Mouse (Mus musculus): ENCODE data around the gene Prn. TPM values are rescaled to one million over a fixed set of nuclear protein-coding genes. Genes with fewer than 3 reads are reported as not detected.

The Prn gene
- not detected in 2 replicates for polyA plus RNA-seq (2012; rRNA removed)

GRCm38 (mm10) chr2:131909683-131910572 is at the start of gene Prn, which contains the start of gene Prnp:
TSS of gene Prn (plus strand) at chr2:131909957.
TSS of gene Prnp (plus strand) at chr2:131909928.
- peak; percentile 95 for TF ChIP-seq POLR2A (IDR thresholded peaks at IDR 0.05; ENCODE audit: extremely low read depth, insufficient read depth, low read length)
- TF ChIP-seq CTCF (IDR thresholded peaks at IDR 0.05; ENCODE audit: extremely low read depth, insufficient read depth, low read length), result no peak
- H3K27ac ChIP-seq (ENCODE audit: insufficient read depth, low read length), result peak within 1 kb of the TSS; percentile 89
- H3K4me1 ChIP-seq (ENCODE audit: control insufficient read depth, insufficient read depth, low read length), result peaks cover 9% of the 10 kb centered on the region; the same call in 1 of the 2 replicates
- H3K4me3 ChIP-seq (ENCODE audit: insufficient read depth, low read length), result peak within 1 kb of the TSS; percentile 96

- no peak for TF ChIP-seq POLR2A (IDR thresholded peaks at IDR 0.05; ENCODE audit: extremely low read depth, insufficient read depth, low read length)
- no peak for TF ChIP-seq CTCF (IDR thresholded peaks at IDR 0.05; ENCODE audit: extremely low read depth, insufficient read depth, low read length)
- Histone ChIP-seq H3K27ac (ENCODE audit: insufficient read depth, low read length) (peak overlapping the region; percentile 58; the same call in 1 of the 2 replicates), H3K4me1 (ENCODE audit: control insufficient read depth, insufficient read depth, low read length) (peaks cover 7% of the 10 kb centered on the region), H3K4me3 (ENCODE audit: insufficient read depth, low read length) (no peak overlapping the region)
These were observed 47.0 kb upstream of the Prn start for GRCm38 (mm10) chr2:131862617-131863275.

- Histone ChIP-seq H3K4me1 (ENCODE audit: control insufficient read depth, insufficient read depth, low read length) (peaks cover 7% of the 10 kb centered on the region), H3K4me3 (ENCODE audit: insufficient read depth, low read length) (no peak overlapping the region), H3K27ac (ENCODE audit: insufficient read depth, low read length) (no peak overlapping the region)
- TF ChIP-seq POLR2A (IDR thresholded peaks at IDR 0.05; ENCODE audit: extremely low read depth, insufficient read depth, low read length) (no peak), CTCF (IDR thresholded peaks at IDR 0.05; ENCODE audit: extremely low read depth, insufficient read depth, low read length) (no peak)
These were observed 46.3 kb upstream of the Prn start for GRCm38 (mm10) chr2:131863472-131863871.

GRCm38 (mm10) chr2:131864262-131864796 is 45.4 kb upstream of the Prn start:
- Histone ChIP-seq H3K4me3 (ENCODE audit: insufficient read depth, low read length) (no peak overlapping the region), H3K4me1 (ENCODE audit: control insufficient read depth, insufficient read depth, low read length) (peaks cover 7% of the 10 kb centered on the region), H3K27ac (ENCODE audit: insufficient read depth, low read length) (no peak overlapping the region)
- TF ChIP-seq CTCF (IDR thresholded peaks at IDR 0.05; ENCODE audit: extremely low read depth, insufficient read depth, low read length) (no peak), POLR2A (IDR thresholded peaks at IDR 0.05; ENCODE audit: extremely low read depth, insufficient read depth, low read length) (no peak)

- TF ChIP-seq CTCF (IDR thresholded peaks at IDR 0.05; ENCODE audit: extremely low read depth, insufficient read depth, low read length) (no peak), POLR2A (IDR thresholded peaks at IDR 0.05; ENCODE audit: extremely low read depth, insufficient read depth, low read length) (no peak)
- Histone ChIP-seq H3K4me1 (ENCODE audit: control insufficient read depth, insufficient read depth, low read length) (peaks cover 7% of the 10 kb centered on the region), H3K4me3 (ENCODE audit: insufficient read depth, low read length) (no peak overlapping the region), H3K27ac (ENCODE audit: insufficient read depth, low read length) (no peak overlapping the region)
These were observed 43.1 kb upstream of the Prn start for GRCm38 (mm10) chr2:131866676-131867075.

- TF ChIP-seq CTCF (IDR thresholded peaks at IDR 0.05; ENCODE audit: extremely low read depth, insufficient read depth, low read length), result no peak
- TF ChIP-seq POLR2A (IDR thresholded peaks at IDR 0.05; ENCODE audit: extremely low read depth, insufficient read depth, low read length), result no peak
- Histone ChIP-seq H3K27ac (ENCODE audit: insufficient read depth, low read length) (no peak overlapping the region), H3K4me1 (ENCODE audit: control insufficient read depth, insufficient read depth, low read length) (peaks cover 2% of the 10 kb centered on the region), H3K4me3 (ENCODE audit: insufficient read depth, low read length) (no peak overlapping the region)
These were observed 40.8 kb upstream of the Prn start for GRCm38 (mm10) chr2:131868983-131869382.

- no peak for TF ChIP-seq POLR2A (IDR thresholded peaks at IDR 0.05; ENCODE audit: extremely low read depth, insufficient read depth, low read length)
- no peak for TF ChIP-seq CTCF (IDR thresholded peaks at IDR 0.05; ENCODE audit: extremely low read depth, insufficient read depth, low read length)
- Histone ChIP-seq H3K27ac (ENCODE audit: insufficient read depth, low read length) (no peak overlapping the region), H3K4me1 (ENCODE audit: control insufficient read depth, insufficient read depth, low read length) (no peaks in the 10 kb centered on the region), H3K4me3 (ENCODE audit: insufficient read depth, low read length) (no peak overlapping the region)
These were observed 36.4 kb upstream of the Prn start for GRCm38 (mm10) chr2:131873376-131873775.

GRCm38 (mm10) chr2:131876551-131877265 is 33.0 kb upstream of the Prn start:
- Histone ChIP-seq H3K4me3 (ENCODE audit: insufficient read depth, low read length) (no peak overlapping the region), H3K4me1 (ENCODE audit: control insufficient read depth, insufficient read depth, low read length) (no peaks in the 10 kb centered on the region), H3K27ac (ENCODE audit: insufficient read depth, low read length) (no peak overlapping the region)
- TF ChIP-seq POLR2A (IDR thresholded peaks at IDR 0.05; ENCODE audit: extremely low read depth, insufficient read depth, low read length), result no peak
- TF ChIP-seq CTCF (IDR thresholded peaks at IDR 0.05; ENCODE audit: extremely low read depth, insufficient read depth, low read length), result no peak

GRCm38 (mm10) chr2:131881766-131882165 is 28.0 kb upstream of the Prn start:
- Histone ChIP-seq H3K4me3 (ENCODE audit: insufficient read depth, low read length) (no peak overlapping the region), H3K4me1 (ENCODE audit: control insufficient read depth, insufficient read depth, low read length) (peaks cover 7% of the 10 kb centered on the region), H3K27ac (ENCODE audit: insufficient read depth, low read length) (0 out of 2 replicates have a peak overlapping the region, but pooled peaks have one; percentile 79)
- TF ChIP-seq CTCF (IDR thresholded peaks at IDR 0.05; ENCODE audit: extremely low read depth, insufficient read depth, low read length) (no peak), POLR2A (IDR thresholded peaks at IDR 0.05; ENCODE audit: extremely low read depth, insufficient read depth, low read length) (no peak)
